Mouse (Mus musculus) CH12.LX (cell line): ENCODE measurements at regions not wholly inside any gene's neighbourhood (a gene's known extent, or its start where the extent isn't known, plus 50 kb on each side); places are given as distances from the start of the nearest gene placed in this dataset.

ENCODE experiments used
- MAX ChIP-seq: IDR thresholded peaks from 2 replicates; pipeline ENCODE4 v1.6.1; 2011; ENCODE audit warnings: low read length, improper control_type of control experiment
- USF1 ChIP-seq: IDR thresholded peaks from 2 replicates; pipeline ENCODE4 v1.6.1; 2014; ENCODE audit warnings: low read depth, mild to moderate bottlenecking, inconsistent platforms, low read length, improper control_type of control experiment

GRCm38 (mm10) chr6:107019126-107019525 is 219.2 kb upstream of the Crbn start:
- TF ChIP-seq USF1 (no peak), MAX (no peak)
